Mouse (Mus musculus) CH12.LX (cell line): ENCODE measurements around the gene Acp7. TPM values are rescaled to one million over a fixed set of nuclear protein-coding genes. Genes with fewer than 3 reads are reported as not detected.

Source experiments
- DNase-seq: peaks from one replicate; pipeline ENCODE4 v3.0.0-alpha.2; 2013; ENCODE audit errors: extremely low read depth
- H3K27ac ChIP-seq: 2 replicates; pipeline ENCODE4 v1.5.1; 2012; ENCODE audit warnings: low read depth, mild to moderate bottlenecking, control low read depth, moderate library complexity; ENCODE audit not compliant: insufficient read depth
- H3K27me3 ChIP-seq: replicated peaks from 2 replicates; pipeline ENCODE3; 2012; ENCODE audit warnings: inconsistent platforms
- H3K36me3 ChIP-seq, 2 experiments: replicated peaks in 1 of 2; 2 replicates each; pipeline versions ENCODE3 to v1.6.1; 2012; ENCODE audit warnings: inconsistent platforms in 1 of 2, low read length in 1 of 2, mild to moderate bottlenecking in 1 of 2, mixed read lengths in 1 of 2, moderate library complexity in 1 of 2; ENCODE audit not compliant: control insufficient read depth in 1 of 2, insufficient read depth in 1 of 2
- H3K4me1 ChIP-seq, 2 experiments: 2 replicates each; pipeline ENCODE4 v1.6.1; 2012; ENCODE audit warnings: inconsistent platforms in 1 of 2, moderate library complexity in 1 of 2; ENCODE audit not compliant: insufficient read depth in 2 of 2, control insufficient read depth in 1 of 2
- H3K4me2 ChIP-seq: 2 replicates; pipeline ENCODE4 v1.6.1; 2012; ENCODE audit warnings: low read depth, mild to moderate bottlenecking, control low read depth; ENCODE audit not compliant: poor library complexity, insufficient read depth, severe bottlenecking
- H3K4me3 ChIP-seq, 3 experiments: fragments of 150-350 bp in 1 of 3; sonication (generic) in 1 of 3; replicated peaks in 1 of 3; 2 replicates each; pipeline versions ENCODE3 to v1.5.1; 2011 to 2012; ENCODE audit warnings: low read depth in 2 of 3, low read length in 2 of 3, mild to moderate bottlenecking in 2 of 3, moderate library complexity in 2 of 3, control low read depth in 1 of 3, improper control_type of control experiment in 1 of 3, inconsistent platforms in 1 of 3, mixed read lengths in 1 of 3; ENCODE audit not compliant: poor library complexity in 1 of 3
- H3K79me2 ChIP-seq: replicated peaks from 2 replicates; pipeline ENCODE4 v1.6.1; 2012; ENCODE audit warnings: mild to moderate bottlenecking, moderate library complexity; ENCODE audit not compliant: control insufficient read depth, poor library complexity, insufficient read depth, severe bottlenecking; ENCODE audit errors: extremely low read depth
- H3K9ac ChIP-seq: 2 replicates; pipeline ENCODE4 v1.6.1; 2012; ENCODE audit warnings: low read depth, mild to moderate bottlenecking, control low read depth, moderate library complexity; ENCODE audit not compliant: insufficient read depth
- H3K9me3 ChIP-seq: replicated peaks from 2 replicates; pipeline ENCODE3; 2012; ENCODE audit warnings: low read length, inconsistent platforms, mixed read lengths
- BHLHE40 ChIP-seq: IDR thresholded peaks from 2 replicates; pipeline ENCODE4 v1.6.1; 2011; ENCODE audit warnings: mild to moderate bottlenecking, low read depth, low read length, improper control_type of control experiment
- CHD1 ChIP-seq: IDR thresholded peaks from 2 replicates; pipeline ENCODE4 v1.6.1; 2012; ENCODE audit warnings: low read depth, low read length, improper control_type of control experiment, inconsistent platforms
- CHD2 ChIP-seq: IDR thresholded peaks from 2 replicates; pipeline ENCODE4 v1.6.1; 2011; ENCODE audit warnings: low read length, improper control_type of control experiment
- ETS1 ChIP-seq: conservative IDR thresholded peaks from 2 replicates; pipeline ENCODE4 v1.6.1; 2012; ENCODE audit warnings: low read depth, mild to moderate bottlenecking, inconsistent platforms, low read length, improper control_type of control experiment, moderate library complexity
- GABPA ChIP-seq: IDR thresholded peaks from 2 replicates; pipeline ENCODE4 v1.6.1; 2012; ENCODE audit warnings: low read depth, low read length, improper control_type of control experiment, inconsistent platforms; ENCODE audit not compliant: insufficient replicate concordance
- HCFC1 ChIP-seq: IDR thresholded peaks from 2 replicates; pipeline ENCODE4 v1.6.1; 2012; ENCODE audit warnings: low read depth, mild to moderate bottlenecking, inconsistent platforms, low read length, improper control_type of control experiment
- IRF4 ChIP-seq: IDR thresholded peaks from 2 replicates; pipeline ENCODE4 v1.6.1; 2014; ENCODE audit warnings: low read depth, mild to moderate bottlenecking, inconsistent platforms, low read length, improper control_type of control experiment
- JUN ChIP-seq: IDR thresholded peaks from 2 replicates; pipeline ENCODE4 v1.6.1; 2011; ENCODE audit warnings: low read depth, mild to moderate bottlenecking, low read length, improper control_type of control experiment, moderate library complexity; ENCODE audit not compliant: insufficient read depth
- JUND ChIP-seq: conservative IDR thresholded peaks from 2 replicates; pipeline ENCODE4 v1.6.1; 2011; ENCODE audit warnings: low read depth, low read length, improper control_type of control experiment
- KAT2A ChIP-seq: IDR thresholded peaks from 2 replicates; pipeline ENCODE4 v1.6.1; 2012; ENCODE audit warnings: low read length, improper control_type of control experiment, inconsistent platforms; ENCODE audit not compliant: insufficient replicate concordance
- MAZ ChIP-seq: IDR thresholded peaks from 2 replicates; pipeline ENCODE4 v1.6.1; 2012; ENCODE audit warnings: low read depth, mild to moderate bottlenecking, inconsistent platforms, low read length, improper control_type of control experiment, moderate library complexity
- MEF2A ChIP-seq: IDR thresholded peaks from 2 replicates; pipeline ENCODE4 v1.6.1; 2014; ENCODE audit warnings: low read depth, mild to moderate bottlenecking, inconsistent platforms, low read length, improper control_type of control experiment, borderline replicate concordance
- MXI1 ChIP-seq: IDR thresholded peaks from 2 replicates; pipeline ENCODE4 v1.6.1; 2011; ENCODE audit warnings: mild to moderate bottlenecking, low read depth, low read length, improper control_type of control experiment
- PAX5 ChIP-seq: IDR thresholded peaks from 2 replicates; pipeline ENCODE4 v1.6.1; 2012; ENCODE audit warnings: low read length, inconsistent platforms, mixed read lengths
- RAD21 ChIP-seq: IDR thresholded peaks from 2 replicates; pipeline ENCODE4 v1.6.1; 2011; ENCODE audit warnings: low read depth, mild to moderate bottlenecking, low read length, improper control_type of control experiment, moderate library complexity
- RCOR1 ChIP-seq: conservative IDR thresholded peaks from 2 replicates; pipeline ENCODE4 v1.6.1; 2012; ENCODE audit warnings: low read depth, mild to moderate bottlenecking, inconsistent platforms, low read length, improper control_type of control experiment
- SIN3A ChIP-seq: IDR thresholded peaks from 2 replicates; pipeline ENCODE4 v1.6.1; 2012; ENCODE audit warnings: low read length, improper control_type of control experiment, inconsistent platforms
- SMC3 ChIP-seq: IDR thresholded peaks from 2 replicates; pipeline ENCODE4 v1.6.1; 2011; ENCODE audit warnings: low read depth, low read length, improper control_type of control experiment
- TCF12 ChIP-seq: IDR thresholded peaks from 2 replicates; pipeline ENCODE4 v1.6.1; 2014; ENCODE audit warnings: low read depth, mild to moderate bottlenecking, inconsistent platforms, low read length, improper control_type of control experiment
- ZC3H11A ChIP-seq: IDR thresholded peaks from 2 replicates; pipeline ENCODE4 v1.6.1; 2012; ENCODE audit warnings: low read depth, mild to moderate bottlenecking, inconsistent platforms, low read length, improper control_type of control experiment
- ZKSCAN1 ChIP-seq: IDR thresholded peaks from 2 replicates; pipeline ENCODE4 v1.6.1; 2012; ENCODE audit warnings: low read depth, inconsistent platforms, low read length, improper control_type of control experiment, borderline replicate concordance
- ZMIZ1 ChIP-seq: IDR thresholded peaks from 2 replicates; pipeline ENCODE4 v1.6.1; 2012; ENCODE audit warnings: low read depth, mild to moderate bottlenecking, inconsistent platforms, low read length, improper control_type of control experiment
- ZNF384 ChIP-seq: IDR thresholded peaks from 2 replicates; pipeline ENCODE4 v1.6.1; 2012; ENCODE audit warnings: low read depth, low read length, improper control_type of control experiment, inconsistent platforms
- dilution Hi-C: fragments of 300-500 bp; cut with MboI; formaldehyde crosslinking; loops from 2 replicates; pipeline ENCODE4 v1.14.3; 2020; ENCODE audit warnings: low sequenced_read_pairs; ENCODE audit not compliant: extremely low pct_unique_long_range_greater_than_20kb, extremely low pct_ligation_motif_present
- in situ Hi-C: fragments of 300-500 bp; cut with MboI; formaldehyde crosslinking; loops from 3 replicates; pipeline ENCODE4 v1.14.3; 2019; ENCODE audit warnings: low sequenced_read_pairs, low pct_ligation_motif_present, low pct_unique_long_range_greater_than_20kb, mixed read lengths
- polyA plus RNA-seq: library from polyadenylated mRNA; unstranded; fragments of >175 nt; gene quantifications from 2 replicates; pipeline ENCODE4 v1.2.1, GENCODE M21; 2012; ENCODE audit warnings: low read depth; ENCODE audit not compliant: insufficient read length
- total RNA-seq, 2 experiments: library from RNA; depleted of rRNA; stranded (reverse); fragments of 300-350 nt in 1 of 2; fragments of >200 nt in 1 of 2; gene quantifications; 2 replicates each; pipeline ENCODE4 v1.2.3; 2012 to 2014

The Acp7 gene
- total and polyA plus RNA-seq, 3 experiments: not detected

DNA sequence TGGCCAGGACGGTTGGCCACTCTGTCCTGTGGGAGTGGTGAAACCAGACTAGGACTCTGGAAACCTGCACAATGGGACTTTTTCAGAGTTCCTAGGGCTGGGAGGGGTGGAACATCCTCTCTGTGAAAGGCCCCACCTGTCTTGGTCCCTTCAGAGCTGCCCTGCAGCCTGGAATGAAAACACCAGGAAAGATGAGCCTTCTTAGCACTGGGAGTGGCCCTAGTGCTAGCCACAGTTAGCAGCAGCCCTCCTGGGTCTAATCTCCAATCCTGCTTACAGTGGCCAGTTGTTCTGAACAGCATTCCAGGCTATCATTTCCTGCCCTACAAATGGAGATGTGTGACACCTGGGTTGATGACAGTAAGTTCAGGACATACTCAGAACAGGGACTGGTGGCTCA is 39.3 kb downstream of the Acp7 start:
- Histone ChIP-seq H3K79me2 (peaks cover 20% of the 10 kb centered on the region), H3K27me3 (no peaks in the 10 kb centered on the region), H3K36me3 (peaks cover 6 to 43% of the 10 kb centered on the region in 2 experiments), H3K4me3 (no peak overlapping the region)
- in situ Hi-C loops: loop anchor here (5.0 kb wide), 2 partner anchors 35 to 140 kb away; partner anchors contain the start of gene Lrfn1
- no peak for DNase-seq
- TF ChIP-seq ZC3H11A (no peak), PAX5 (no peak), ZKSCAN1 (no peak), SMC3 (no peak), JUN (no peak), JUND (no peak), RCOR1 (no peak), ZMIZ1 (no peak), CHD2 (no peak), CHD1 (no peak), MEF2A (no peak), IRF4 (no peak), ETS1 (no peak)
- TF ChIP-seq, all 38 proteins: peak for 0
- no peaks in the 10 kb centered on the region for H3K9me3 ChIP-seq
- H3K4me2 ChIP-seq: no peak overlapping the region
- dilution Hi-C loops: no loop called here
- peaks cover 48 to 66% of the 10 kb centered on the region in 2 experiments for H3K4me1 ChIP-seq
- no peak overlapping the region for H3K27ac ChIP-seq
- no peak overlapping the region for H3K9ac ChIP-seq

DNA sequence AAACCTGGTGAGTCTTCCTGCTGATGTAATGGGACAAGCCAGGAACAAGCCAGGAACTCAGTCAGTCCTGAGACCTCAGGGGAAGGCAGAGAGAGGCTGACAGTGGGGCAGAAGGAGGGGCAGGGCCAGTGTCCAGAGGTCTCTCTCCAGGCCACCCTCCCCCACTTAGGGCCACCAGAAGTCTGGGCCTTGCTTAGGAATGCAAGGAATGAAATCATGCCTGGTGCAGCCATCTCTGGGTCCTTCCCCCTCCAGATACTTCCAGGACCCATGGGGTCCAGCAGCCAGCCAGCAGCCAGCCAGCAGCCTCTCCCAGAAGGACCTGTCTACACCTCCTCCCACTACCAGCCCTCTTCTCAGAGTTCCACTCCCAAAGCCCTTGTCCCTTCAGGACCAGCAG is 43.5 kb downstream of the Acp7 start:
- Histone ChIP-seq H3K36me3 (peaks cover 3 to 45% of the 10 kb centered on the region in 2 experiments), H3K9ac (no peak overlapping the region), H3K4me1 (peaks cover 13 to 47% of the 10 kb centered on the region in 2 experiments), H3K79me2 (peaks cover 8% of the 10 kb centered on the region), H3K4me2 (no peak overlapping the region), H3K9me3 (no peaks in the 10 kb centered on the region), H3K27me3 (no peaks in the 10 kb centered on the region), H3K27ac (no peak overlapping the region), H3K4me3 (no peak overlapping the region)
- no peak for DNase-seq
- in situ Hi-C loops: no loop called here
- TF ChIP-seq TCF12 (no peak), MEF2A (no peak), ETS1 (no peak), RCOR1 (no peak), BHLHE40 (no peak), SIN3A (no peak), KAT2A (no peak), SMC3 (no peak), HCFC1 (no peak), GABPA (no peak), ZNF384 (no peak), JUND (no peak), PAX5 (no peak), CHD2 (no peak), MXI1 (no peak), ZC3H11A (no peak), MAZ (no peak), JUN (no peak), RAD21 (no peak)
- dilution Hi-C loops: no loop called here
